Mouse (Mus musculus) hindbrain, embryonic 11.5 days (tissue): ENCODE measurements at regions not wholly inside any gene's neighbourhood (a gene's known extent, or its start where the extent isn't known, plus 50 kb on each side); places are given as distances from the start of the nearest gene placed in this dataset.
A peak's percentile ranks its signal among the peaks of the same experiment; 100 is the strongest.

ENCODE experiments used
- ATAC-seq: fragments of 200-750 bp; cut with Nextera tagmentation; 2 replicates; pipeline ENCODE4 v1.8.0; 2017; ENCODE audit warnings: mild to moderate bottlenecking, moderate TSS enrichment, moderate library complexity; ENCODE audit not compliant: low FRiP score
- DNase-seq: peaks from one replicate; pipeline ENCODE4 v3.0.0-alpha.2; 2015; ENCODE audit warnings: low spot score
- H3K27ac ChIP-seq: fragments of 300-500 bp; sonication (generic); 2 replicates; pipeline ENCODE4 v1.5.1; 2014; ENCODE audit warnings: mild to moderate bottlenecking, low read depth, low read length
- H3K27me3 ChIP-seq: fragments of 300-500 bp; sonication (generic); 2 replicates; pipeline ENCODE4 v1.6.1; 2014; ENCODE audit warnings: mild to moderate bottlenecking, low read length, moderate library complexity, mixed read lengths; ENCODE audit not compliant: control insufficient read depth, insufficient read depth
- H3K36me3 ChIP-seq: fragments of 300-500 bp; sonication (generic); 2 replicates; pipeline ENCODE4 v1.6.1; 2014; ENCODE audit warnings: mild to moderate bottlenecking, low read length, moderate library complexity, mixed read lengths; ENCODE audit not compliant: control insufficient read depth, insufficient read depth
- H3K4me1 ChIP-seq: fragments of 300-500 bp; sonication (generic); replicated peaks from 2 replicates; pipeline ENCODE4 v1.6.1; 2014; ENCODE audit warnings: low read length, mixed read lengths; ENCODE audit not compliant: control insufficient read depth, insufficient read depth
- H3K4me2 ChIP-seq: fragments of 300-500 bp; sonication (generic); replicated peaks from 2 replicates; pipeline ENCODE4 v1.6.1; 2014; ENCODE audit warnings: mild to moderate bottlenecking, low read depth, low read length
- H3K4me3 ChIP-seq: fragments of 300-500 bp; sonication (generic); 2 replicates; pipeline ENCODE4 v1.5.1; 2014; ENCODE audit warnings: low read depth, low read length
- H3K9ac ChIP-seq: fragments of 300-500 bp; sonication (generic); 2 replicates; pipeline ENCODE4 v1.6.1; 2014; ENCODE audit warnings: low read depth, low read length
- H3K9me3 ChIP-seq: fragments of 300-500 bp; sonication (generic); 2 replicates; pipeline ENCODE4 v1.6.1; 2016; ENCODE audit warnings: low read length; ENCODE audit not compliant: control insufficient read depth
- WGBS: fragments of 180-500 bp; shearing (Covaris S2); extraction: QIAGEN DNeasy Blood & Tissue Kit; methylation state at CpG from one replicate; pipeline ENCODE4 v1.1.7; 2014; 5-methylcytosine and 5-hydroxymethylcytosine counted together

GRCm38 (mm10) chr15:67907034-67907433 lies 1406.3 kb upstream of the Lrrc6 start:
- Histone ChIP-seq H3K4me2 (no peak overlapping the region), H3K9ac (no peak overlapping the region), H3K9me3 (no peaks in the 10 kb centered on the region), H3K4me3 (no peak overlapping the region), H3K4me1 (no peaks in the 10 kb centered on the region), H3K27ac (no peak overlapping the region), H3K27me3 (no peaks in the 10 kb centered on the region), H3K36me3 (no peaks in the 10 kb centered on the region)
- DNase-seq (no peak), ATAC-seq (no peak)
- WGBS: 92% methylated on average over 2 of the region's 2 CpGs

GRCm38 (mm10) chr15:67905279-67905678 lies 1404.6 kb upstream of the Lrrc6 start:
- H3K9me3 ChIP-seq: no peaks in the 10 kb centered on the region
- 81% methylated on average over 1 of the region's 1 CpGs for WGBS
- no peak overlapping the region for H3K4me3 ChIP-seq
- H3K27ac ChIP-seq: no peak overlapping the region
- H3K4me1 ChIP-seq: no peaks in the 10 kb centered on the region
- H3K9ac ChIP-seq: no peak overlapping the region
- DNase-seq: no peak
- no peaks in the 10 kb centered on the region for H3K27me3 ChIP-seq
- no peaks in the 10 kb centered on the region for H3K36me3 ChIP-seq
- no peak overlapping the region for H3K4me2 ChIP-seq
- ATAC-seq: no peak

GRCm38 (mm10) chr15:67904646-67905045 lies 1403.9 kb upstream of the Lrrc6 start:
- DNase-seq (no peak), ATAC-seq (no peak)
- Histone ChIP-seq H3K36me3 (no peaks in the 10 kb centered on the region), H3K27ac (no peak overlapping the region), H3K4me3 (no peak overlapping the region), H3K9ac (no peak overlapping the region), H3K9me3 (no peaks in the 10 kb centered on the region), H3K4me2 (no peak overlapping the region), H3K4me1 (no peaks in the 10 kb centered on the region), H3K27me3 (no peaks in the 10 kb centered on the region)

- Histone ChIP-seq H3K4me1 (no peaks in the 10 kb centered on the region), H3K9ac (no peak overlapping the region), H3K4me2 (no peak overlapping the region), H3K27me3 (no peaks in the 10 kb centered on the region), H3K36me3 (no peaks in the 10 kb centered on the region), H3K27ac (no peak overlapping the region), H3K9me3 (no peaks in the 10 kb centered on the region), H3K4me3 (no peak overlapping the region)
- ATAC-seq: no peak
- WGBS: 92% methylated on average over 2 of the region's 2 CpGs
- DNase-seq: no peak
Observed at GRCm38 (mm10) chr15:67902982-67903381, 1402.3 kb upstream of the Lrrc6 start.

- ATAC-seq: no peak
- Histone ChIP-seq H3K4me3 (no peak overlapping the region), H3K9me3 (no peaks in the 10 kb centered on the region), H3K27ac (no peak overlapping the region), H3K4me2 (no peak overlapping the region), H3K9ac (no peak overlapping the region), H3K36me3 (no peaks in the 10 kb centered on the region), H3K27me3 (no peaks in the 10 kb centered on the region), H3K4me1 (no peaks in the 10 kb centered on the region)
- 85% methylated on average over 7 of the region's 7 CpGs for WGBS
- no peak for DNase-seq
Observed at GRCm38 (mm10) chr15:67901191-67901601, 1400.5 kb upstream of the Lrrc6 start.

GRCm38 (mm10) chr15:67899772-67900171 lies 1399.1 kb upstream of the Lrrc6 start:
- DNase-seq (no peak), ATAC-seq (no peak)
- WGBS: 77% methylated on average over 6 of the region's 6 CpGs

GRCm38 (mm10) chr15:67898959-67899403 lies 1398.3 kb upstream of the Lrrc6 start:
- H3K27me3 ChIP-seq: no peaks in the 10 kb centered on the region
- WGBS: 76% methylated on average over 3 of the region's 3 CpGs
- DNase-seq: no peak
- no peaks in the 10 kb centered on the region for H3K36me3 ChIP-seq
- no peak overlapping the region for H3K4me2 ChIP-seq
- no peak for ATAC-seq
- H3K9me3 ChIP-seq: no peaks in the 10 kb centered on the region
- H3K27ac ChIP-seq: no peak overlapping the region
- no peak overlapping the region for H3K4me3 ChIP-seq
- no peaks in the 10 kb centered on the region for H3K4me1 ChIP-seq
- no peak overlapping the region for H3K9ac ChIP-seq

More at GRCm38 (mm10) chr15:67899772-67900171, 1399.1 kb upstream of the Lrrc6 start:
- no peaks in the 10 kb centered on the region for H3K36me3 ChIP-seq
- no peaks in the 10 kb centered on the region for H3K9me3 ChIP-seq
- H3K4me3 ChIP-seq: no peak overlapping the region
- H3K9ac ChIP-seq: no peak overlapping the region
- no peak overlapping the region for H3K4me2 ChIP-seq
- H3K27ac ChIP-seq: no peak overlapping the region
- H3K4me1 ChIP-seq: no peaks in the 10 kb centered on the region
- H3K27me3 ChIP-seq: no peaks in the 10 kb centered on the region

- no peak overlapping the region for H3K4me3 ChIP-seq
- ATAC-seq (peak; percentile 43; the same call in 1 of the 2 replicates), DNase-seq (no peak)
- H3K4me2 ChIP-seq: no peak overlapping the region
- no peaks in the 10 kb centered on the region for H3K27me3 ChIP-seq
- no peaks in the 10 kb centered on the region for H3K36me3 ChIP-seq
- H3K9ac ChIP-seq: no peak overlapping the region
- H3K4me1 ChIP-seq: no peaks in the 10 kb centered on the region
- H3K27ac ChIP-seq: no peak overlapping the region; the same call in 1 of the 2 replicates
- H3K9me3 ChIP-seq: no peaks in the 10 kb centered on the region
- 54% methylated on average over 3 of the region's 3 CpGs for WGBS
Observed at GRCm38 (mm10) chr15:67892066-67892465, 1391.4 kb upstream of the Lrrc6 start.

- Histone ChIP-seq H3K9ac (no peak overlapping the region), H3K4me2 (no peak overlapping the region), H3K4me1 (no peaks in the 10 kb centered on the region), H3K4me3 (no peak overlapping the region), H3K36me3 (no peaks in the 10 kb centered on the region), H3K9me3 (no peaks in the 10 kb centered on the region), H3K27me3 (no peaks in the 10 kb centered on the region), H3K27ac (peak overlapping the region; percentile 42; the same call in 1 of the 2 replicates)
- WGBS: 54% methylated on average over 3 of the region's 3 CpGs
- ATAC-seq (peak; percentile 85), DNase-seq (peak; percentile 63)
Observed at GRCm38 (mm10) chr15:67890612-67891304, 1390.0 kb upstream of the Lrrc6 start.
